Mouse (Mus musculus): ENCODE data around the gene Tnfrsf12a. TPM values are rescaled to one million over a fixed set of nuclear protein-coding genes. Genes with fewer than 3 reads are reported as not detected.

Gene Tnfrsf12a
- polyA plus RNA-seq, 1 experiment from 2014 or later, result 2.5 TPM

GRCm38 (mm10) chr17:23706212-23706611 is 28.9 kb upstream of the Tnfrsf12a start:
- 2% methylated on average over 3 of the region's 3 CpGs for WGBS
- no peak overlapping the region for H3K9ac ChIP-seq (ENCODE audit: low read length)
- H3K4me3 ChIP-seq (ENCODE audit: low read depth, low read length), result no peak overlapping the region
- peak; percentile 67 for ATAC-seq (replicated peaks; ENCODE audit: low FRiP score)
- H3K9me3 ChIP-seq (ENCODE audit: control insufficient read depth, low read length), result no peaks in the 10 kb centered on the region
- H3K36me3 ChIP-seq (ENCODE audit: control insufficient read depth, insufficient read depth, low read length), result no peaks in the 10 kb centered on the region
- H3K27ac ChIP-seq (ENCODE audit: low read depth, low read length), result no peak overlapping the region
- DNase-seq (ENCODE audit: low spot score), result peak; percentile 89
- H3K27me3 ChIP-seq (ENCODE audit: control insufficient read depth, insufficient read depth, low read length), result no peaks in the 10 kb centered on the region; the same call in 1 of the 2 replicates
- H3K4me1 ChIP-seq (replicated peaks; ENCODE audit: control insufficient read depth, insufficient read depth, low read length), result no peaks in the 10 kb centered on the region
- no peak overlapping the region for H3K4me2 ChIP-seq (ENCODE audit: low read depth, low read length, severe bottlenecking)

GRCm38 (mm10) chr17:23705525-23706104 is 28.3 kb upstream of the Tnfrsf12a start:
- H3K4me3 ChIP-seq (ENCODE audit: low read depth, low read length), result no peak overlapping the region
- WGBS, result 74% methylated on average over 7 of the region's 7 CpGs

GRCm38 (mm10) chr17:23704741-23705140 is 27.5 kb upstream of the Tnfrsf12a start:
- Histone ChIP-seq H3K36me3 (ENCODE audit: control insufficient read depth, insufficient read depth, low read length) (no peaks in the 10 kb centered on the region), H3K4me1 (replicated peaks; ENCODE audit: control insufficient read depth, insufficient read depth, low read length) (no peaks in the 10 kb centered on the region), H3K4me2 (ENCODE audit: low read depth, low read length, severe bottlenecking) (no peak overlapping the region), H3K9me3 (ENCODE audit: control insufficient read depth, low read length) (no peaks in the 10 kb centered on the region), H3K27me3 (ENCODE audit: control insufficient read depth, insufficient read depth, low read length) (peaks cover 12% of the 10 kb centered on the region), H3K4me3 (ENCODE audit: low read depth, low read length) (no peak overlapping the region), H3K27ac (ENCODE audit: low read depth, low read length) (no peak overlapping the region), H3K9ac (ENCODE audit: low read length) (no peak overlapping the region)
- DNase-seq (ENCODE audit: low spot score), result no peak
- ATAC-seq (replicated peaks; ENCODE audit: low FRiP score), result no peak
- WGBS, result 64% methylated on average over 7 of the region's 7 CpGs

More at GRCm38 (mm10) chr17:23705525-23706104, 28.3 kb upstream of the Tnfrsf12a start:
- Histone ChIP-seq H3K27me3 (ENCODE audit: control insufficient read depth, insufficient read depth, low read length) (peaks cover 5% of the 10 kb centered on the region), H3K4me1 (replicated peaks; ENCODE audit: control insufficient read depth, insufficient read depth, low read length) (no peaks in the 10 kb centered on the region), H3K9ac (ENCODE audit: low read length) (no peak overlapping the region), H3K9me3 (ENCODE audit: control insufficient read depth, low read length) (no peaks in the 10 kb centered on the region), H3K36me3 (ENCODE audit: control insufficient read depth, insufficient read depth, low read length) (no peaks in the 10 kb centered on the region), H3K4me2 (ENCODE audit: low read depth, low read length, severe bottlenecking) (no peak overlapping the region), H3K27ac (ENCODE audit: low read depth, low read length) (no peak overlapping the region)
- DNase-seq (ENCODE audit: low spot score), result no peak
- peak; percentile 51 for ATAC-seq (replicated peaks; ENCODE audit: low FRiP score)

GRCm38 (mm10) chr17:23703301-23703700 is 26.0 kb upstream of the Tnfrsf12a start:
- Histone ChIP-seq H3K4me3 (ENCODE audit: low read depth, low read length) (no peak overlapping the region), H3K27me3 (ENCODE audit: control insufficient read depth, insufficient read depth, low read length) (peaks cover 26% of the 10 kb centered on the region), H3K4me2 (ENCODE audit: low read depth, low read length, severe bottlenecking) (no peak overlapping the region), H3K36me3 (ENCODE audit: control insufficient read depth, insufficient read depth, low read length) (no peaks in the 10 kb centered on the region), H3K9ac (ENCODE audit: low read length) (no peak overlapping the region), H3K4me1 (replicated peaks; ENCODE audit: control insufficient read depth, insufficient read depth, low read length) (no peaks in the 10 kb centered on the region; the same call in 1 of the 2 replicates), H3K9me3 (ENCODE audit: control insufficient read depth, low read length) (no peaks in the 10 kb centered on the region), H3K27ac (ENCODE audit: low read depth, low read length) (no peak overlapping the region)
- 85% methylated on average over 9 of the region's 9 CpGs for WGBS
- ATAC-seq (replicated peaks; ENCODE audit: low FRiP score), result no peak
- DNase-seq (ENCODE audit: low spot score), result no peak

GRCm38 (mm10) chr17:23700079-23700478 is 22.8 kb upstream of the Tnfrsf12a start:
- H3K27me3 ChIP-seq (ENCODE audit: control insufficient read depth, insufficient read depth, low read length), result peaks cover 31% of the 10 kb centered on the region
- peak overlapping the region; percentile 46; the same call in 1 of the 2 replicates for H3K9ac ChIP-seq (ENCODE audit: low read length)
- peak overlapping the region; percentile 100 for H3K4me2 ChIP-seq (ENCODE audit: low read depth, low read length, severe bottlenecking)
- H3K4me1 ChIP-seq (replicated peaks; ENCODE audit: control insufficient read depth, insufficient read depth, low read length), result no peaks in the 10 kb centered on the region; the same call in 1 of the 2 replicates
- no peak overlapping the region for H3K27ac ChIP-seq (ENCODE audit: low read depth, low read length)
- no peaks in the 10 kb centered on the region for H3K36me3 ChIP-seq (ENCODE audit: control insufficient read depth, insufficient read depth, low read length)
- H3K4me3 ChIP-seq (ENCODE audit: low read depth, low read length), result peak overlapping the region; percentile 62
- 1% methylated on average over 23 of the region's 28 CpGs for WGBS
- H3K9me3 ChIP-seq (ENCODE audit: control insufficient read depth, low read length), result no peaks in the 10 kb centered on the region
- ATAC-seq (replicated peaks; ENCODE audit: low FRiP score), result peak; percentile 94
- DNase-seq (ENCODE audit: low spot score), result peak; percentile 91

- Histone ChIP-seq H3K27ac (ENCODE audit: low read depth, low read length) (no peak overlapping the region), H3K9ac (ENCODE audit: low read length) (peak overlapping the region; percentile 46; the same call in 1 of the 2 replicates), H3K9me3 (ENCODE audit: control insufficient read depth, low read length) (no peaks in the 10 kb centered on the region), H3K36me3 (ENCODE audit: control insufficient read depth, insufficient read depth, low read length) (no peaks in the 10 kb centered on the region), H3K4me2 (ENCODE audit: low read depth, low read length, severe bottlenecking) (peak overlapping the region; percentile 100), H3K27me3 (ENCODE audit: control insufficient read depth, insufficient read depth, low read length) (peaks cover 31% of the 10 kb centered on the region), H3K4me1 (replicated peaks; ENCODE audit: control insufficient read depth, insufficient read depth, low read length) (no peaks in the 10 kb centered on the region; the same call in 1 of the 2 replicates), H3K4me3 (ENCODE audit: low read depth, low read length) (peak overlapping the region; percentile 62)
- ATAC-seq (replicated peaks; ENCODE audit: low FRiP score), result peak; percentile 57
- under 1% methylated on average over 96 of the region's 101 CpGs for WGBS
- DNase-seq (ENCODE audit: low spot score), result peak; percentile 63
Observed at GRCm38 (mm10) chr17:23699131-23700077, 22.1 kb upstream of the Tnfrsf12a start.

GRCm38 (mm10) chr17:23695801-23696200 is 18.5 kb upstream of the Tnfrsf12a start:
- Histone ChIP-seq H3K27ac (ENCODE audit: low read depth, low read length) (no peak overlapping the region), H3K36me3 (ENCODE audit: control insufficient read depth, insufficient read depth, low read length) (no peaks in the 10 kb centered on the region), H3K9me3 (ENCODE audit: control insufficient read depth, low read length) (no peaks in the 10 kb centered on the region), H3K4me2 (ENCODE audit: low read depth, low read length, severe bottlenecking) (no peak overlapping the region), H3K4me3 (ENCODE audit: low read depth, low read length) (no peak overlapping the region), H3K27me3 (ENCODE audit: control insufficient read depth, insufficient read depth, low read length) (peaks cover 27% of the 10 kb centered on the region), H3K9ac (ENCODE audit: low read length) (no peak overlapping the region), H3K4me1 (replicated peaks; ENCODE audit: control insufficient read depth, insufficient read depth, low read length) (no peaks in the 10 kb centered on the region; the same call in 1 of the 2 replicates)
- 11% methylated on average over 3 of the region's 3 CpGs for whole genome bisulfite sequencing
- ATAC-seq (replicated peaks; ENCODE audit: low FRiP score), result no peak
- no peak for DNase-seq (ENCODE audit: low spot score)

- H3K36me3 ChIP-seq (ENCODE audit: control insufficient read depth, insufficient read depth, low read length), result no peaks in the 10 kb centered on the region
- ATAC-seq (replicated peaks; ENCODE audit: low FRiP score) (no peak), DNase-seq (ENCODE audit: low spot score) (no peak)
- WGBS, result 75% methylated on average over 1 of the region's 1 CpGs
- no peak overlapping the region for H3K9ac ChIP-seq (ENCODE audit: low read length)
- H3K4me3 ChIP-seq (ENCODE audit: low read depth, low read length), result no peak overlapping the region
- peaks cover 16% of the 10 kb centered on the region for H3K27me3 ChIP-seq (ENCODE audit: control insufficient read depth, insufficient read depth, low read length)
- H3K9me3 ChIP-seq (ENCODE audit: control insufficient read depth, low read length), result no peaks in the 10 kb centered on the region
- no peak overlapping the region for H3K4me2 ChIP-seq (ENCODE audit: low read depth, low read length, severe bottlenecking)
- H3K4me1 ChIP-seq (replicated peaks; ENCODE audit: control insufficient read depth, insufficient read depth, low read length), result no peaks in the 10 kb centered on the region; the same call in 1 of the 2 replicates
- H3K27ac ChIP-seq (ENCODE audit: low read depth, low read length), result no peak overlapping the region
Observed at GRCm38 (mm10) chr17:23694491-23694890, 17.2 kb upstream of the Tnfrsf12a start.

Measured in forebrain, embryonic 11.5 days (tissue).